Mouse (Mus musculus) liver, embryonic 15.5 days (tissue): ENCODE data around the gene Fam19a2. TPM values are rescaled to one million over a fixed set of nuclear protein-coding genes. Genes with fewer than 3 reads are reported as not detected.

Experiments
- ATAC-seq: fragments of 200-750 bp; cut with Nextera tagmentation; 2 replicates; pipeline ENCODE4 v1.8.0; 2017; ENCODE audit warnings: moderate number of reproducible peaks, mild to moderate bottlenecking, moderate library complexity; ENCODE audit not compliant: insufficient read depth
- H3K27ac ChIP-seq: fragments of 300-500 bp; sonication (generic); replicated peaks from 2 replicates; pipeline ENCODE4 v1.5.1; 2015; ENCODE audit warnings: mild to moderate bottlenecking, inconsistent platforms
- H3K27me3 ChIP-seq: fragments of 300-500 bp; sonication (generic); 2 replicates; pipeline ENCODE4 v1.6.1; 2015; ENCODE audit warnings: mild to moderate bottlenecking, inconsistent platforms
- H3K36me3 ChIP-seq: fragments of 300-500 bp; sonication (generic); replicated peaks from 2 replicates; pipeline ENCODE4 v1.6.1; 2015; ENCODE audit warnings: moderate library complexity, mild to moderate bottlenecking, inconsistent platforms
- H3K4me1 ChIP-seq: fragments of 300-500 bp; sonication (generic); replicated peaks from 2 replicates; pipeline ENCODE4 v1.6.1; 2015; ENCODE audit warnings: inconsistent platforms
- H3K4me2 ChIP-seq: fragments of 300-500 bp; sonication (generic); 2 replicates; pipeline ENCODE4 v1.6.1; 2015; ENCODE audit warnings: moderate library complexity, mild to moderate bottlenecking, inconsistent platforms
- H3K4me3 ChIP-seq: fragments of 300-500 bp; sonication (generic); replicated peaks from 2 replicates; pipeline ENCODE4 v1.5.1; 2015; ENCODE audit warnings: mild to moderate bottlenecking, inconsistent platforms
- H3K9ac ChIP-seq: fragments of 300-500 bp; sonication (generic); 2 replicates; pipeline ENCODE4 v1.6.1; 2015; ENCODE audit warnings: moderate library complexity, mild to moderate bottlenecking, inconsistent platforms
- H3K9me3 ChIP-seq: fragments of 300-500 bp; sonication (generic); replicated peaks from 2 replicates; pipeline ENCODE4 v1.6.1; 2016; ENCODE audit warnings: inconsistent platforms
- WGBS: fragments of 180-500 bp; shearing (Covaris S2); methylation state at CpG from one replicate; pipeline ENCODE4 v1.1.7; 2015; ENCODE audit warnings: mixed read lengths; ENCODE audit not compliant: insufficient replicate concordance; 5-methylcytosine and 5-hydroxymethylcytosine counted together
- polyA plus RNA-seq: library from polyadenylated mRNA; unstranded; fragments of >200 nt; fragmentation: Nextera tagmentation; extraction: Ambion mirVana; gene quantifications from 2 replicates; pipeline ENCODE4 v1.2.1, GENCODE M21; 2015

Gene Fam19a2
- polyA plus RNA-seq, 1 experiment from 2014 or later, result 0.30 TPM

DNA sequence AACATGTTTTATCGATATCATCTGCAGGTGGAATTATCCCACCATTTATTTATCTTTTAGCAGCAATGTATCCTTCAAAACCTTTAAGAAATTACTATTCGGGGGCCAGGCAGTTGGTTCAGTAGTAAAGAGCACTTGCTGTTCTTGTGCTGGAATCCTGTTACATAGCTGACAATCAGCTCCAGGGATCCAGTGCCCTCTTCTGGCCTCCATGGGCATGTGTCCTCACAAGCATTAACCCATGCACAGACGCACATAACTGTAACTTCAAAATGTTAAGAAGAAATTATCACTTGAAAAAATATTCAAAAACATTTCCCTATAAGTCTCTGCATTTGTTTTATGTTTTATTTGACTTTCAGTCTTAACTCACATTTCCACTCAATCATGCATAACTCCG lies 381.8 kb downstream of the Fam19a2 start:
- no peak overlapping the region for H3K9ac ChIP-seq
- no peak overlapping the region for H3K4me3 ChIP-seq
- H3K9me3 ChIP-seq, result no peaks in the 10 kb centered on the region
- no peaks in the 10 kb centered on the region for H3K27me3 ChIP-seq
- no peak for ATAC-seq
- H3K4me2 ChIP-seq, result no peak overlapping the region
- H3K36me3 ChIP-seq, result no peaks in the 10 kb centered on the region
- 63% methylated on average over 4 of the region's 4 CpGs for WGBS
- H3K27ac ChIP-seq, result no peak overlapping the region
- no peaks in the 10 kb centered on the region for H3K4me1 ChIP-seq

DNA sequence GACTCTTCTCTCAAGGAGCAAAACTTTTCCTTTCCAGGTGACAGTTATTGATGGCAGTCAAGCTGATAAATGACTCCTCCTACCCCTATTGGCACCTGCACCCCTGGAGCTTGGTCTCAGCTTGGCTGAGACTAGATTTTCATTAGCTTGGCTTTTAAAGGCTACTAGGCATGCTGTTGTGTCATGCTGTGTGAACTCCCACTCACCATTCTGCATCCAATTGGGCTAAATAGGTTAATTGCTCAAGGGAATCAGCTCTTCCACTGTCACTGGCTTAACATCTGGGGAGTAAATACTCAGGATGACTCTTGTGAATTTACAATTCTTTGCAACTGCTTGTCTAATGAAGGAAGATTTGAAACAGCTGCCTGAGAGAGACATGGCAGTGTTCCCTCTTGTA lies 407.4 kb downstream of the Fam19a2 start:
- Histone ChIP-seq H3K4me1 (no peaks in the 10 kb centered on the region), H3K9me3 (no peaks in the 10 kb centered on the region), H3K9ac (no peak overlapping the region), H3K27me3 (no peaks in the 10 kb centered on the region), H3K4me3 (no peak overlapping the region), H3K4me2 (no peak overlapping the region), H3K36me3 (no peaks in the 10 kb centered on the region), H3K27ac (no peak overlapping the region)
- no peak for ATAC-seq

DNA sequence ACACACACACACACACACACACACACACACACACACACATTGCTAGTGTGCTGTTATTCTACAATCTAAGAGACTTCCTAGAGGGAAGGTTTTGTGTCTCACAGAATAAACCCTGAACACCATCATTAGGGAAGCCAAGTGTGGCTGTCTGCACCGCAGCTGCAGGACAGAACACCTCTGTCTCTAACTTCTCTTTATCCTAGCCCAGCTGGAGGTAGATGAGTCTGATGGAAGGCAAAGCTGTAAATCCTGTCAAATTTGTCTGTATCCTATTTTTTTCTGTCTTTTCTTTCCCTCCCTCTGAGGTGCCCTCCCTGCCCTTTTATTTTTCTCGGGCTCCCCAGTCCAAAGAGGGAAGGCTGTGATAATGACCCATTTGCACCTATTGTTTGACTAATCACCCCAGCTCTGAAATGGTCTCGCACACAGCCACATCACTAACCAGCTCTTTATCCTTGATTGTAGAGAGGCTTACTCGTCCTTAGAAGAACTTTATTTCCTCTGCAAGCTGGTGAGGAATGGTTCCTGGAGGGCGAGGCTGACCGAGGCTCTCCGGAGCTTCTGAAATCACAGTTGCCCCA lies 414.6 kb downstream of the Fam19a2 start:
- 4% methylated on average over 7 of the region's 7 CpGs for WGBS
- no peak for ATAC-seq
- no peaks in the 10 kb centered on the region for H3K36me3 ChIP-seq

DNA sequence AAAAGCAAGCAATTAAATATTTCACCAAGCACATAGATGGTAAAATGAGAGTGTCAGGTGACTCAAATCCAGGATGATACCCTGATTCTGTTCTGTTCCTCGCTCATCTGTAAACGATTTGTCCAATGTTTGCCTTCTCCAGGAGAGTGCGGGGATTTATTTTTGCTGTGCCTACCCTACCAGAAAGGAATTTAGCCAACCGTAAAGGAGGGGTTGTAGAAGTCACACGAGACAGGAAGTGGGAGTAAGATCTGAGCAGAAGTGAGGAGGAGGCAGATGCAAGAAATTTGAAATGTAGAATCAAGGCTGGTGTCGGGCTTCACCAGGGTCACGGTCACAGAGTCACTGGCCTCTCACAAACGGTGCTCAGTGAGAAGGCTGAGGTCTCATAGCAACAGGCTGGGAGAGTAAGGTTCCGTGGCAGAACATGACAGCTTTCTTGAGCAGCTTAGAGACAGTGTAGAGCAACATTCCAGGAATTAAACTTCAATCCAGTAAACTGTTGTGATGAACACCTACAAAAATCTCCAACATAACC lies 419.0 kb downstream of the Fam19a2 start:
- H3K36me3 ChIP-seq, result no peaks in the 10 kb centered on the region
- no peak overlapping the region for H3K27ac ChIP-seq
- 54% methylated on average over 9 of the region's 9 CpGs for WGBS
- H3K9ac ChIP-seq, result no peak overlapping the region
- no peaks in the 10 kb centered on the region for H3K9me3 ChIP-seq
- no peaks in the 10 kb centered on the region for H3K4me1 ChIP-seq
- H3K4me2 ChIP-seq, result no peak overlapping the region
- H3K4me3 ChIP-seq, result no peak overlapping the region
- H3K27me3 ChIP-seq, result no peaks in the 10 kb centered on the region
- no peak for ATAC-seq

More for the DNA sequence above, 414.6 kb downstream of the Fam19a2 start:
- Histone ChIP-seq H3K4me3 (no peak overlapping the region), H3K9ac (no peak overlapping the region), H3K27me3 (no peaks in the 10 kb centered on the region), H3K4me1 (no peaks in the 10 kb centered on the region), H3K27ac (no peak overlapping the region), H3K4me2 (no peak overlapping the region), H3K9me3 (no peaks in the 10 kb centered on the region)

DNA sequence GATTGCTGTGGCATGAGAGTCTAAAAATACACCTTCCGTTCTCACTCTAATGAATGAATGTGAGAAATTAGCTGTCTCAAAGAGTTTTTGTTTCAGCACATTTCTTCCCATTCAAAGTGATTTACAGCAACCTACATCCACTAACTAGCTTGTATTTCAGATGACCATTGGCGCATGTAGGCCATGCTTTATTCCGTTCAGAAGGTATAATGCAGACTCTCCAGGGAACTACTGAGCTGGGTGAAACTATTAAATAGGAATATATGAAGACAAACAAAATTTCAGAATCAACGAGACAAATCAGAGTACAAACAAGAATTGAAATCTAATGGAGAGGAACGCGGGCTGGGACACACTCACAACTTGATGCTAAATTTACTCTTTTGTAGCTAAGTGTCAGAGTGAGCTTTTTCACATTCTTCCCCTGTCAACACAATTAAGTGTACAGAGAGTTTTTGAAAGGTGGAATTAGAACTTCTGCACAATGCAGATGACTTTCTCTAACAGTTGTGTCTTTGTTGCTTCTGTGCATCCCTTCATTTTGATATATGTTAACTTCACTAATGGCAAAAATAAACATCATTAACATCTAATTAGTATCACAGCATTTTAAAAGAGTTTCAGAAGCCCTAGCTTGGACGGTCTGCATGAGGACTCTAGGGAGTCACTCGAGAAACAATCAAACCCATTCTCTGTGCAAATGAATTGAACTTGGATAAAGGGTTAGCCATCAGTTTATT lies 428.6 kb downstream of the Fam19a2 start:
- Histone ChIP-seq H3K4me2 (no peak overlapping the region), H3K9me3 (no peaks in the 10 kb centered on the region), H3K4me3 (no peak overlapping the region), H3K27ac (no peak overlapping the region), H3K9ac (no peak overlapping the region), H3K4me1 (no peaks in the 10 kb centered on the region), H3K36me3 (no peaks in the 10 kb centered on the region), H3K27me3 (no peaks in the 10 kb centered on the region)
- 65% methylated on average over 8 of the region's 8 CpGs for WGBS
- ATAC-seq, result no peak

DNA sequence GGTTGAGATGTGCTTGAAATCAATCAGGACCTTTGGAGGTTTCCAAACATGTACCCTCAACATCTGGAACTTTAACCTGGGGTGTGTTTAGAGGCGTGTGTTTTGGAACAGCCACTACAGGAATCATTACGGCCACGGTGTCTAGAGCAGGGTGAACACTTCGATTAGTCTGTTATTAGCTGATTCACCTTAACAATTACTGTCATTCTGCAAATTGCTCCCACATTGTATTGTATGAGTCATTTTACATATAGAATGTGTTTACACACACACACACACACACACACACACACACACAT lies 429.1 kb downstream of the Fam19a2 start:
- WGBS, result 65% methylated on average over 4 of the region's 4 CpGs
- Histone ChIP-seq H3K4me3 (no peak overlapping the region), H3K4me1 (no peaks in the 10 kb centered on the region), H3K9ac (no peak overlapping the region), H3K27ac (no peak overlapping the region), H3K4me2 (no peak overlapping the region), H3K27me3 (no peaks in the 10 kb centered on the region), H3K9me3 (no peaks in the 10 kb centered on the region), H3K36me3 (no peaks in the 10 kb centered on the region)
- ATAC-seq, result no peak

DNA sequence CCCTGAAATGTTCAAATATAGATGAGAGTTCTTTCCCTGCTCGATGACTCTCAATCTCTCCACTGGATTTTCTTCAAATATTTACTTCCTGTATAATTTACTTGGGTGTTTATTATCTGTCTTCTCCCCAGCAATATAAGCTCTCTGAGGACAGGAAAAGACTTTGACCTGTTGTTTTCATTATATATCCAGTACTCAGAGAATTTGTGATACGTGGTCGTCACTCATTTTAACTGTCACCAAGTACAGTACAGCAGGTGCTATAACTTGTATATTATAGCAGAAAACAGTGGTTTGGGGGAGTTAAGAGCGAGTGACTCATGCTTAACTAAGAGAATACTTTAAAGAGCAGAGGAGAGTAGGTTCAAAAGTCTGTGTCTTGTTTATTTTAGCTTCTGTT lies 438.8 kb downstream of the Fam19a2 start:
- WGBS, result 57% methylated on average over 4 of the region's 4 CpGs
- no peak overlapping the region for H3K27ac ChIP-seq
- H3K9ac ChIP-seq, result no peak overlapping the region
- no peak for ATAC-seq
- H3K36me3 ChIP-seq, result no peaks in the 10 kb centered on the region
- no peaks in the 10 kb centered on the region for H3K4me1 ChIP-seq
- H3K9me3 ChIP-seq, result no peaks in the 10 kb centered on the region
- no peak overlapping the region for H3K4me2 ChIP-seq
- H3K4me3 ChIP-seq, result no peak overlapping the region
- no peaks in the 10 kb centered on the region for H3K27me3 ChIP-seq

DNA sequence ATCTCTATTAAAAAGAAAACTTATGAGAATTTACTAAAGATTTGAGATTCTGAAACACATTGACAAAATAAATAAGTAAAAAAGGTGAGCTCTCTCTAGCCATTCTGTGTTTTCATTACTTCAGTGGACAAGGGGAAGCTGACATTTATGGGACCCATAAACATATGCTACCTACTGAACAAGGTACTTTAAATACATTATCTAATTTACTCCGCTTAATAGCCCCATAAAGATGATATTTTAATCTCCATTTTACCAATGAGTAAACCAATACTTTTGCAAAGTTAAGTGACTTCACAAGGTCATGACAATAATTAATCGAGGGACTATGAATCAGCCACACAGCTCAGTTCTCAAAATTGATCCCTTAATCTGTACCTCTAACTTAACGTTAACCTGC lies 443.2 kb downstream of the Fam19a2 start:
- Histone ChIP-seq H3K36me3 (no peaks in the 10 kb centered on the region), H3K4me2 (no peak overlapping the region), H3K27ac (no peak overlapping the region), H3K9me3 (no peaks in the 10 kb centered on the region), H3K4me3 (no peak overlapping the region), H3K9ac (no peak overlapping the region), H3K4me1 (no peaks in the 10 kb centered on the region), H3K27me3 (no peaks in the 10 kb centered on the region)
- 70% methylated on average over 3 of the region's 3 CpGs for WGBS
- no peak for ATAC-seq

DNA sequence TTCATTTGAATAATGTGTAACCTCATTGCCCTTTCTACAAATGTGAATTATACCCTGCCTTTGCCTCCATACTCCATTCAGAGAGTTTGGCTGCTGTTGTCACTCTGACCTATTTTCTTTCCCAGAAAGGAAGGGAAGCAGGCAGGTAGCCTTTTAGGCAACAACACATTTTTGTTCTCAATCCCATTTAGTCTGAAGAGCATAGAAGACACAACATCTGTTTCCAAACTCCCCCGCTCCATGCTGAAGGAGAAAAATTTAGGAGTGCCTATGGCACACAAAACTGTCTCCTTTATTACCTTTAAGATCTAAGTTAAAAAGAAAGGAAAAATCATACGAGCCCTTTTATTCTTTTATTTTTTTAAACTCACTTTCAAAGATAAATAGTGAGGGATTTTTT lies 446.9 kb downstream of the Fam19a2 start:
- 59% methylated on average over 2 of the region's 2 CpGs for WGBS
- no peak for ATAC-seq
- H3K36me3 ChIP-seq, result no peaks in the 10 kb centered on the region
- no peaks in the 10 kb centered on the region for H3K9me3 ChIP-seq
- H3K27me3 ChIP-seq, result no peaks in the 10 kb centered on the region
- H3K9ac ChIP-seq, result no peak overlapping the region
- H3K4me1 ChIP-seq, result no peaks in the 10 kb centered on the region
- H3K4me3 ChIP-seq, result no peak overlapping the region
- H3K4me2 ChIP-seq, result no peak overlapping the region
- H3K27ac ChIP-seq, result no peak overlapping the region

DNA sequence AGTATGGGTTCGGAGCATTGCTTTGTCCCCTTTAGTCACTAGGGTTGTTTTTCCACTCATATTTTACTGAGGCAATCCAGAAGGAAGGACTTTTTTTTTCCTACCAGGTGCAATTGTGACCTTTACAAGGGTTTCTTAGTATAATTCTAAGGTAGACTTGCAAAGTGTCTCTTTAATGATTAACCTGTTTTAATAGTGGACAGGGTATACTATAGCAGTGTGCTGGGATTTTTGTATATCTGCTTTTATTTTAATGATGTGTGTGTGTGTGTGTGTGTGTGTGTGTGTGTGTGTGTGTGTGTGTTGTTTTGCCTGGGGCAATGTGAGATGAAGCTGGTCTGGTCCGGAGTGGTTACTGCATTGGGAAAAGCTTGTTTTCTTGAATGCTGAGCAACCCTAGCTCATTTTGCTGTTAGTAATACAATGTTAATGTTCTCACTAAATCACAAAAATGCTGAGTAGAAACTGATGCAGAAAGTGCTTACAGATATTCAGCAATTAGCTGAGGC lies 458.2 kb downstream of the Fam19a2 start:
- no peak overlapping the region for H3K4me3 ChIP-seq
- no peaks in the 10 kb centered on the region for H3K4me1 ChIP-seq
- WGBS, result 63% methylated on average over 2 of the region's 2 CpGs
- no peak overlapping the region for H3K27ac ChIP-seq
- H3K27me3 ChIP-seq, result no peaks in the 10 kb centered on the region
- no peaks in the 10 kb centered on the region for H3K36me3 ChIP-seq
- no peak for ATAC-seq
- H3K9me3 ChIP-seq, result no peaks in the 10 kb centered on the region
- no peak overlapping the region for H3K4me2 ChIP-seq
- H3K9ac ChIP-seq, result no peak overlapping the region

DNA sequence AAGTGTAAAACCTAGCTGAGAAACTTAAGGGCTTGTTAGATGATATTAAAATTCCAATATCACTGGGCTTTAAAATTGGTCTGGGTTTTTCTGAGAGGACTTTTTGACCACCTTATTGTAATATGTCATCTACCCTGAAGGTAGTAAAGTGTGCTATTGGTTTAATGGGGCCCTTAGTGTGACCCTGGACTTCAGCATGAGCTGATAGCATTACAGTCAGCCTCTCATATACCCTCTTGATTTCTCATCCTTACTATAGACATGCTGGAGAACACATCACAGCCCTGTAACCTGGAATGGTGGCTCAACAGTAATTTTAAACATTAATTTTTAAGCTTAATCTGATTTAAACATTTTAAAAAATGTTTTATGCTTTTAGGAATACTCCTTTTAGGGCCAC lies 459.8 kb downstream of the Fam19a2 start:
- Histone ChIP-seq H3K9ac (no peak overlapping the region), H3K27ac (no peak overlapping the region), H3K27me3 (no peaks in the 10 kb centered on the region), H3K4me1 (no peaks in the 10 kb centered on the region), H3K9me3 (no peaks in the 10 kb centered on the region), H3K36me3 (no peaks in the 10 kb centered on the region), H3K4me2 (no peak overlapping the region), H3K4me3 (no peak overlapping the region)
- no peak for ATAC-seq

DNA sequence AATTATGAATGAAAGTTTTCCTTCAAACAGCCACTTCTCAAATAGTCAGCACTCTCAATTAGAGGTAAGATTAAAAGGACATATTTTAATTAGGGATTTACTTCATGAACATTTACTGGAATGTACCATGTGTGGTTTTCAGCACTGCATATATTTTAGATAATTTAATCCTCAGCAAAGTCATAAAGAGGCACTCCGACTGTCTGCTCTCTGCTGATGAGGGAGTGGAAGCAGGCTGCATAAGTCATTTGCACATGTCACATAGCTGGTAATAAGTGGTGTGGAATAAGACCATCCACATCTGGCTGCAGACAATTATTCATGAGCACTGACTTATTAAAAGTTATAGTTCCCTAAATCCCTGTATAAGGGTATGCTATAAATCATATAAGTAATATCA lies 484.5 kb downstream of the Fam19a2 start:
- whole genome bisulfite sequencing, result 76% methylated on average over 1 of the region's 1 CpGs
- Histone ChIP-seq H3K4me1 (no peaks in the 10 kb centered on the region), H3K4me2 (no peak overlapping the region)

More for the DNA sequence above, 484.5 kb downstream of the Fam19a2 start:
- H3K9me3 ChIP-seq, result no peaks in the 10 kb centered on the region
- H3K27me3 ChIP-seq, result no peaks in the 10 kb centered on the region
- H3K4me3 ChIP-seq, result no peak overlapping the region
- no peak overlapping the region for H3K27ac ChIP-seq
- H3K36me3 ChIP-seq, result no peaks in the 10 kb centered on the region
- ATAC-seq, result no peak
- no peak overlapping the region for H3K9ac ChIP-seq
